Mouse (Mus musculus) urinary bladder, postnatal 14 days (tissue): ENCODE data around the gene Tmcc3.

Source experiments
- DNase-seq: peaks from one replicate; pipeline ENCODE4 v3.0.0; 2021; ENCODE audit warnings: low spot score

Gene Tmcc3

DNA sequence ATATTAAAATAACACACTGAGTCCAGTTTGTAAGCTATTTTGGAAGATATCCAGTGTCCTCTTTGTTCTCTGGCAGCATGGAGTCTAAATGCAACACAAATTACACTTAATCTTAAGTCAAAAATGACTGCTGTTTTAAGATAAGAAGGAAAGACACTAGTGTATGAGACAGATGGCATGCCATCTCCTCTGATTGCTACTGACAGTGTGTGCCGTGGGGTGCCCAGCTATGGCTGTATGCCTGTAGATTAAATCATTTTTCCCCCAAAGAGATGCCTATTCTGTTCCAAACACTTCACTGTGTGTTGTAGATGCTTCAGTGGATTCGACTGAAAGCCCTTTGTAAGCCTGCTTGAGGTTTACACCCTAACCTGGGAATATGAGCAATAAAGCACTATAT lies 59.5 kb downstream of the Tmcc3 start:
- DNase-seq, result no peak

DNA sequence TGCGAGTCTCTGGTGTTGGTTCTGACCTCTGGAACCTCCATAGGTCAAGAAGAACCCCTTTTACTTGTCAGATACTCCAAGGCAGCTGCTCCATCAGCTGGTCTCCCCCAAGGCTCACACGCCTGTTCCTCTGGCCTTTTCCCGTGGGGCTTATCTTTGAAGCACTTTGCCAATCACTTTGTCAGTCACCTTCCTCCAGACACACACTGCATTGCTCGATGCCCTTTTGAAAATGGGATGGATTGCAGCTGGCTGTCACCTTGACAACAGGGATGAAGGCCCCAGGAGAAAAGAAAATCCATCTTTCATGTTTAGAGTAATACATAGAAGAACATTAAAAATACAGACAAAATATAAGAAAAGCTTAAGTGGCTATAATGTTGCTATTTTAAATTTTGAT lies 65.2 kb downstream of the Tmcc3 start:
- DNase-seq, result no peak

GRCm38 (mm10) chr10:94377844-94378243 lies 66.1 kb downstream of the Tmcc3 start:
- DNase-seq, result no peak

DNA sequence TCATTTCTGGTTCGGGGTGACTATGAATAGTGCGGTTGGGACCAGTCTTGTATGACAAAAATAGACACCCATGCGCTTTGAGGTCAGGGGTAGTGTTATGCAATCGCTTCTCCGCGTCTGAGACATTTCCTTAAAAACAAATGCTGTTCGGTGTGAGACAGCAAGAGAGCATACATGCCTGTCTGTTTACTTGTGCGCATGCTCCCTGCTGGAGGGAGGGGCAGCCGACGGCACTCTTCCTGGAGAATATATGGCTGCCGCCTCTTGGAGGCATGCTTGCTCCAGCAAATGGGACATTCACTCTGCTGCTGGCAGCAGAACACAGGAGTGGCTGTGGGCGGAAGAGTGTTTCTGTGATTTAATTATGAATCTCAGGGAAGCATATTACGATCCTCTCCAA lies 66.6 kb downstream of the Tmcc3 start:
- peak; percentile 69 for DNase-seq

DNA sequence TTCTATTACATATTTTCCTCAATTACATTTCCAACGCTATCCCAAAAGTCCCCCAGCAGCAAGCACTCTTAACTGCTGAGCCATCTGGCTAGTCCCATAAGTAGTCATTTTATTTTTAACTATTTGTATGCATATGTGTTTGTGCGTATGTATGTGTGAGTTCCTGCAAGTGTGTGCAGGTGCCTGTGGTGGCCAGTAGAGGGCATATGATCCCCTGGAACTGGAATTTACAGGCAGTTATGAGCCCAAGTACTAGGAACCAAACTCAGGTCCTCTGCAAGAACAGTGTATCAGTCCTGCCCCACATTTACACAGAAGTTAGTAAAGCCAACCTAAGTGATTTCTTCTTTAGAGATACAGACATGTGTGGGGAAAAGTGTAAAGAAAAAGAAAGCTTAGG lies 68.3 kb downstream of the Tmcc3 start:
- DNase-seq, result no peak

DNA sequence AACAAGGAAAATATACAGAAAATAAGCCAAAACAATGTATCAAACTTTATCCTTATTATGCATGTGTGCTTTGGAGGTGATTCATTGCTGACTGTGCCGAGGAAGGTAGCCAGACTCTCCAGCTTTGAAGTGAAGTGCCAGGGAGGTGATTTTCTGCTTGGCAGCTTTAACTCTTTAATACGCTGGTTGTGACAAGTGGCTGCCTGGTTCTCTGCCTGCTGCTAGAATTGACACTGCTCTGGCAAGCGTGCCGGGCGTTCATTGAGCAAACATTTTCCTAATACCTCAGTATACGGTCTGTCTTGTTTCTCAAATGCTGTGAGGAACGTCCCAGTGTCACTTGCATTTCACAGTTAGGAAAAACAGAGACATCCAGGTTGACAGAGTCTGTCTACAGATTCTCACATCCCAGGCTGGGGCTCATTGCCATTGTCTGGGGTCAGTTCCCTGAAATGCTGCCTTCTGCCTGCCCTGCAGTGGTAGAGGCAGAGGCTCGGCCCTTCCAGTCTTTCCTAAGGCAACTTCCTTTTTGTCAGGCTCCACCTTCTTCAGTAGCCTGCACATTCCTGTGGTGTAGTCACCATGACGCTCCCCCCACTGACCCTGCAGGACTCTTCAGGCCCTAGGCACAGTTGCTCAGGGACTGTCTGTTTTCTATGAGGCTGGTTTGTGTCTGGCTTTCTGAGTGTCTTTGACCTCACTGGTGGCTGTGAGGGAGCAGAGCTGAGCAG lies 69.1 kb downstream of the Tmcc3 start:
- peak; percentile 33 for DNase-seq

DNA sequence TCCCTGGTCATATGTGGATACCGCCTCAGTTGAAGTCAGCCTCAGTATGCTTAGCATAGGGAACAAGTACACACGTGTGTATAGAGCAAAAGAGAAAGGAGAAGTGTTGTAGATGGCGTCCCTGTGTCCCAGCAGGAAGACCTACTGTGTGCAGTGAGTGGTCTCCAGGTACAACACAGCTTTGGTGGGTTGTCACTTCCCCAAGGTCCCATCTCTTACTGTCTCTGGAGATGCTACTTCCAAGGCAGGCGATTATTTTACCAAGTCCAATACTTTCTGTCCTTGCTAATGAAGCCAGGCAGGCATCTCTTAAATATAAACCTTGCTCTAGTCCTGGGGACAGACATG lies 69.6 kb downstream of the Tmcc3 start:
- no peak for DNase-seq

GRCm38 (mm10) chr10:94382618-94383017 lies 70.9 kb downstream of the Tmcc3 start:
- DNase-seq, result no peak

DNA sequence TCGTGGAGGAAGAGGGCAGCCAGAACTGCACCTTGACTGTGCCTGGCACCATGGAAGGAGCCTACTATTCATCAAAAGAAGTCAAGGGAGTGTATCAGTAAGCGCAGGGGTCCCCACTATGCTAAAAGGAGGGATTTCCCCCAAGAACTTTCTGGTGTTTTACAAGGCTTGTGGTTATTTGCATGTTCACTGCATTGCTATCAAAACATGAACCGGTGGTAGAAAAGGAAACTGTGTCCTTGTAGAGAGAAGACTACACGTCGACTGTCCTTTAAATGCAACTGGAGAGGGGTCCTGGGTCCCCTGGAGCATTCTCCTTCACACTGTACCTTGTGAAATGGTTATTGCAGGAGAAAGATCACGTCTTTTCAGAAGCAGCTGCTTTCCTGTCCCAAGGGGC lies 71.8 kb downstream of the Tmcc3 start:
- no peak for DNase-seq

DNA sequence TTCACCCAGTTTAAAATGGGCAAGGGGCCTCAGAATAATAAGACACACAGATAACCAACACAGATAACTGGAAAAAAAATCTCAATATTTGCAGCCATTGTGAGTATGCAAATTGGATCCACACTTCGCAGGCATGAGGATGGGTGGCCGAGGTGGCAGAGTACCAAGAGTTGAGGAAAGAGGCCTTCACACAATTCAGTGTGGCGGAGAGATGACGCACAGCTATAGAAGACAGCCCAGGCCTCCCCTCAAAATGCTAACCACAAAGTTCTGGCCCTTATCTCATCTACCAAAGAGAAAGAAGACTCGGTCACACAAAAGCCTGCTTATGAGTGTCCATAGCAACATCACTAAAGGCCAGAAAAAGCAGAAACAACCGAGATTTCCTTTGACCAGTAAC lies 77.5 kb downstream of the Tmcc3 start:
- DNase-seq, result no peak

- DNase-seq, result no peak
Observed at GRCm38 (mm10) chr10:94391049-94391448, 79.3 kb downstream of the Tmcc3 start.

- DNase-seq, result no peak
Observed at GRCm38 (mm10) chr10:94394286-94394685, 82.5 kb downstream of the Tmcc3 start.

- peak; percentile 47 for DNase-seq
Observed at GRCm38 (mm10) chr10:94397833-94398596, 86.3 kb downstream of the Tmcc3 start.

- no peak for DNase-seq
Observed at GRCm38 (mm10) chr10:94400895-94401294, 89.1 kb downstream of the Tmcc3 start.

- DNase-seq, result no peak
Observed at GRCm38 (mm10) chr10:94405456-94405855, 93.7 kb downstream of the Tmcc3 start.

DNA sequence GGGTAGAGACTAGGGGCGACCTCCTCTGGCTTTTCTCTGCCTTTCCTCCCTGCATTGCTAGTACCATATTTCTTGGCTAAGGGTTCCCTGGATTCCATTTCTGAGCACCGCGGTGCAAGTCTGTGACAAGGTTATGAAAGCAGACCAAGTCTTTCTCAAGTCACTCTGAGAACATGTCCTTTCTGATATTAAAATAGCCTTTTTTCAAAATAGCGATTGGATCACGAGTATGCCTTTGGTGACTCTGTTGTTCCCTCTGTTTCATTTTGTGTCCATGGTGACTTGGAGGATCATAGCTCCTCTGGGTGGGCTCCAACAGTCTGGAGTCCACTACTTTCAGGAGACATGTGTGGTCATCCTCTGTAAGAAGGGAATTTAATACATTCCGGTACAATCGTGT lies 95.1 kb downstream of the Tmcc3 start:
- no peak for DNase-seq

GRCm38 (mm10) chr10:94408356-94409146 lies 96.8 kb downstream of the Tmcc3 start:
- peak; percentile 82 for DNase-seq

DNA sequence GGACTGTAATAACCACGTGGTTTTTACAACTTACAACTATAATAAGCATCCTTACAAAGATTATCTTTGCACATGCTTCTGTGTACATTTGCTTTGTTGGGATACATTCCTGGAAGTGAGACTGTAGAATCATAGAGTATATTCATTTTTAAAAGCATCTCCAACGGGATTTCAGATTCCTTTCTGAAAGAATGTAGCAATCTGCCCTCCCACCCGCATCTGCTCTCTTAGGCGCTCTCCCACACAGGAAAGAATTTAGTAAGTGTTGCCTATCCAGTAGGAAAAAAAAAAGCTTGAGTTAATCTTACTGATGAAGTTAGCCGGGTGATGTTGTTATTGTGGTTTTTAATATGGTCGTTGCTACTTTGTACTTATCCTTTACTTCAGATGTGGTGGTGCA lies 97.9 kb downstream of the Tmcc3 start:
- no peak for DNase-seq

- DNase-seq, result no peak
Observed at GRCm38 (mm10) chr10:94411594-94411993, 99.8 kb downstream of the Tmcc3 start.

- no peak for DNase-seq
Observed at GRCm38 (mm10) chr10:94413770-94414651, 102.3 kb downstream of the Tmcc3 start.

- DNase-seq, result no peak
Observed at GRCm38 (mm10) chr10:94415950-94416844, 104.4 kb downstream of the Tmcc3 start.
